Mouse (Mus musculus) limb, embryonic 15.5 days (tissue): ENCODE measurements around the gene Ndst2. TPM values are rescaled to one million over a fixed set of nuclear protein-coding genes. Genes with fewer than 3 reads are reported as not detected.

Experiments
- microRNA-seq: library from miRNA; unstranded; fragments of <30 nt; microRNA quantifications from one replicate; pipeline ENCODE4, GENCODE M21; 2016
- polyA plus RNA-seq: library from polyadenylated mRNA; unstranded; fragments of >200 nt; fragmentation: Nextera tagmentation; extraction: Ambion mirVana; gene quantifications from 2 replicates; pipeline ENCODE4 v1.2.1, GENCODE M21; 2015

Gene Ndst2
- polyA plus RNA-seq, 1 experiment from 2014 or later = 33.7 TPM

Small RNAs within 50 kb of the gene (microRNA-seq; reads per million reads assigned to microRNA genes)
- gene Mir6946 = not detected

Other genes starting within 250 kb of the Ndst2 start
- gene Mss51, start 237.7 kb downstream of the Ndst2 start, polyA plus RNA-seq = 2.2 and 2.4 TPM in 2 replicates
- gene Ppp3cb, start 188.0 kb downstream of the Ndst2 start, polyA plus RNA-seq = 43.0 and 48.5 TPM in 2 replicates
- gene Usp54, start 93.5 kb downstream of the Ndst2 start, polyA plus RNA-seq = 6.7 and 7.2 TPM in 2 replicates
- 13.2 and 51.7 TPM in 2 replicates for gene Myoz1, start 78.0 kb downstream of the Ndst2 start, polyA plus RNA-seq
- gene Synpo2l, start 66.2 kb downstream of the Ndst2 start, polyA plus RNA-seq = 20.6 and 45.9 TPM in 2 replicates
- 79.3 and 80.3 TPM in 2 replicates for gene Sec24c, start 60.3 kb downstream of the Ndst2 start, polyA plus RNA-seq
- gene Fut11, start 39.6 kb downstream of the Ndst2 start, polyA plus RNA-seq = 31.9 and 33.5 TPM in 2 replicates
- gene Chchd1, start 31.6 kb downstream of the Ndst2 start, polyA plus RNA-seq = 144 and 165 TPM in 2 replicates
- 28.0 and 34.5 TPM in 2 replicates for gene Zswim8, start 27.0 kb downstream of the Ndst2 start, polyA plus RNA-seq
- gene Camk2g, start 59.5 kb upstream of the Ndst2 start, polyA plus RNA-seq = 44.4 and 55.6 TPM in 2 replicates
- gene Plau, start 102.1 kb upstream of the Ndst2 start, polyA plus RNA-seq = 3.3 and 4.9 TPM in 2 replicates
- 55.7 and 56.4 TPM in 2 replicates for gene Vcl, start 194.8 kb upstream of the Ndst2 start, polyA plus RNA-seq